Mouse (Mus musculus): ENCODE results near the gene Sfxn2. TPM values are rescaled to one million over a fixed set of nuclear protein-coding genes. Genes with fewer than 3 reads are reported as not detected.

Gene Sfxn2
- polyA plus RNA-seq, 2 experiments from 2014 or later: 4.3 to 6.9 TPM

DNA sequence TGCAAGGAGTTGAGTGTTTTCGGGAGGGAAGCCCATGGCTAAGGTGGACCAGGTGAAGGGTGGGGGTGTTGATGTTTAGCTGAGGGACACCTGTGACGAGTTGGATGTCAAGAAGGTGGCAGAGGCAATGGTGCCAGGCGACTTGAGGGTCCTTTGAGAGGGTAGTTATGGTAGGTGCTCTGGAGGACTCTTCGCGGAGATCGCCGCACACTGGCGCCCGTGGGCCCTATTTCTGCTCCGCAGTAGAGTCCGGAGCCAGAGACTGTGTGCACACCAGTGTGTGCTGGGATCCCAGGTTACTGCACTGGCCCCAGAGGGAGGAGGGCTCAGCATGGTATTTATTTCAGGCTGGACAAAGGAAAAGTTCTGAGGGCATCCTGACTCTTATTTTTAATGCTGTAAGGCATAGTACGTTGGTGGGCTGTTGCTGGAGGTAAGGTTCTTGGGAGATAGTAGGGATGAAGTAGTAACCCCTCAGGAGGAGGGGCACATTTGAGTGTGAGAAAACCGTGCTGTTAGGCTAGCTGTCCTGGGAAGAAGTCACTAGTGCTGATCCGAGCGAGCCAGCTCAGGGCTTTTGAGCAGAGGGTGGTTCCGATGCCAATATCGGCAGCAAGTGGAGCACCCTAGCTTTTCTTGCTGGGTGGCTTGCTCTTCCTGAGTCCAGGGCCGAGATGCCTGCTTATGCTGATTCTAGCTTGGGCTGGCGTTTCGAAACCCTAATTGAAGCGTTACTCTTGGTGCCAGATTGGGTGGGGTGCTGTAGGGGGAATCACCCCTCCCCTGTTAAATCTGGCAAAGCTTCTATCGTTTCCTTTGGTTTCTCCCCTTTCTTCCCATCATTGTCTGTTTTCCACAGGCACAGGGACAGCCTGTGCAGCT lies 26.5 kb downstream of the Sfxn2 start:
- ATAC-seq: no peak

DNA sequence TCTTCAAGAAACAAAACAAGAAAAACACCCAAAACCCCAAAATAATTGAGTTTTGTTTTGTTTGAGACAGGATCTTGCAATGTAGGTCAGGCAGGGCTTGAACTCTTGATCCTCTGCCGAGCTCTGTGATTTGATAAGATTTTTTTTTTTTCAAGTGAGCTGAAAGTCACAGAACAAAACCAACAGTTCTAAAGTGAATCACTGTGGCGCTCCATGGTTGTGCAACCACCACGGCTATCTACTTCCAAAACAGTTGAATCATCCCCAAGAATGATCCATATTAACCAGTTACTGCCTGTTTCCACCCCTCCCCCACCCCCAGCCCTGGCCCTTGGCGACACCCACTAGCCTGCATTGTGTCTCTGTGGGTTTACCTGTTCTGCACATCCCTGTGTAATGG lies 27.2 kb downstream of the Sfxn2 start:
- no peak for ATAC-seq

DNA sequence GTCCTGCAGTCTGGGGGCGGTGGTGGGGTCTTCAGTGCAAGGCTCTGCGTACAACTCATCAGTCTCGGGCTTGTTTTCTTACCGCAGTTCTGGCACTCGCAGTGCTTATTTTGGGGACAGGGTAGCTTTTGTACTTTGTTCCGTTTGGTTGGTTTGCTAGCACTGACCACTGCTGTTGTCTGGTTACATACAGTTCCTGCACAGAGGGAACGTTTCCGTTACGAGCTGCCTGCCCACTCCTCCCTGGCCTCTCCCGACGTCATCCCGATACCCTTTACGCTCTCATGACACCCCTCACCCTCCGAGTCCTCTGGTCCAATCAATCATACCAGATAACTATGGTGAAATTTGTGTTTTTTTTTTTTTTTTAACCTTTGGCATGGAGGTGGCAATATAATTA lies 28.3 kb downstream of the Sfxn2 start:
- ATAC-seq: no peak

DNA sequence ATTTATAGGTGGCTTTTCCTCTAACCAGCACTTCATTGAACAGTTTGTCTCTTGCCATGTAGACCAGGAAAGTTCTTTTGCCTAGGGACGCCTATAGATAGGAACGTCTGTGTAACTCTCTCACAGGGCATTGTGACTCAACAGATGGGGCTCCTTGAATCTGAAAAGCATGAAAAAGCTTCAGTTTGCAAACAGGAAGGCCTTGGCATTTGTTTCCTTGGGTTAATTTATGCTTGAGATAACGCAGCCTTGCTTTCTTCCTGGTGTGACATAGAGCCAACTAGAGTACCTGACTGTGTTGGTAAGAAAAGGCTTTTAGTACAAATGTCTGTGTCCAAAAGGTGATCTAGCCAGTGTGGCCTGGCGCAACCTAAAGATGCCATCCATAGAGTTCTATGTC lies 29.2 kb downstream of the Sfxn2 start:
- no peak for ATAC-seq

DNA sequence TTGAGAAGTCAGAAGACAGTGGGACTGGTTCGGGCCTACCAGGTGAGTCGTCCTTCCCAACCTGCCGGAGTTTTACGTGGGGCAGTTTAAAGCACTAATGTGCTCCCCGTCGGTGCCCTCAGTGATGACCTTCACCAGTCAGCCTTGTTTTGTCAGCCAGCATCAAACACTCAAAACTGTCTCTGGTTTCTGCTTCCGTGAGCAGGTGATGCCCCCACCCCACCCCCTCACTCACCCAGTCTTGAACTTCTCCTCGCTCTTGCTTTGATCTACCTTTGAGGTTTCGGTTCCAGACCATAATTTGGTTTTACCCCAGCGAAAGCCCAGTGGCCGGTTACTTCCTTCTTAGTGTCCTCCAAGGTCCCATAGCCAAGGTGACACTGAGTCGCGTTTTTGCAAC lies 33.6 kb downstream of the Sfxn2 start:
- no peak for ATAC-seq

DNA sequence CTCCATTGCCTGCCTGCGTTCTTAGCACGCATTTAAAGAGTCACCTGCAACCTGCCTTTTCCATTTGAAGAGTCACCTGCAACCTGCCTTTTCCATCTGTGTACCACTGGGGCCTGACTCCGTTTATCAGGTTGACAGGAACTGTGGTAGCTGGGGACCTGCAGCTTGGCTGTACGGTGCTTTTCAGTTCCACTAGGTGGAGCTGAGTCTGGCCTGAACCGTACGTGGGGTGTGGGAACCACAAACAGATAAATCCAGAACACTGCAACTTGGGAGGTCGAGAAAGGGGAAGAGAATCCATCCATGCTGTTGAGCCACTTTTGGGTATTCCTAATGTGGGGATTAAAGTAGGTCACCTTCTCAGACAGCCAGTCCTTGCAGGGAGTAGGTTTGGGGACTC lies 34.3 kb downstream of the Sfxn2 start:
- ATAC-seq: peak; percentile 67

DNA sequence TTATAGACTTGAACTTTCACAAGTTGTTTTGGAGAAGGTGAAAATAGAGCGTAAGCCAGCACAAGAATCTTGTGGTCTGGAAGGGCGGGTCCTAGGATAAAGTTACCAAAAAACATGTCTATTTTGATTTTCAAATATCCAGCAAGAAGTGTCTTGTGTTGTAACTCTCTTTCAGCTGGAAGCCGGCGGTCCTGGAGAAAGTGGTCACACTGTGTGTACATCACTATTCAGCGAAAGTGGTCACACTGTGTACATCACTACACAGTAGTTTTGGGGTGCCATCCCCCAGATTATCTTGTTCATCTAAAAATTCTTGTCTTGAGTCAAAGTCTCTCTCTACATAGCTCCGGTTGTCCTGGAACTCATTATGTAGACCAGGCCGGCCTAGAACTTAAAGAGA lies 35.0 kb downstream of the Sfxn2 start:
- no peak for ATAC-seq

DNA sequence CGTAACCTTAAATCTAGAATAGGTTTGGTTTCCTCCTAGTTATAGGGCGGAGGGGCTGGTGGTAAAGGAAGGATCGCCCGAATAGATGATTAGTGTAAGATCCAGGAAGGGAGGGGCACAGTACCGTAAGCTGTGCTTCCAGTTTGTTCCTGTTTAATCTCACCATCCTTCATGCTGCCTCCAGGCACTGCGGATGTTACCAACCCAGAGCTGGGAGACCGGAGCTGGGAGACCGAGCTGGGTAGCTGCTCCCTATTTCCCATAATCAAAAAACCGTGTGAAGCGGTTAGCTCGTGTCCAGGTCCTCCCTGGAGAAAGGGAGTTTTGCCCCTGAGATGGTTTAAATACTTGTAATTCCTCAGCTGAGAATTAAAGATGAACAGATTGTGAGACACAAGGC lies 43.2 kb downstream of the Sfxn2 start:
- ATAC-seq: no peak

DNA sequence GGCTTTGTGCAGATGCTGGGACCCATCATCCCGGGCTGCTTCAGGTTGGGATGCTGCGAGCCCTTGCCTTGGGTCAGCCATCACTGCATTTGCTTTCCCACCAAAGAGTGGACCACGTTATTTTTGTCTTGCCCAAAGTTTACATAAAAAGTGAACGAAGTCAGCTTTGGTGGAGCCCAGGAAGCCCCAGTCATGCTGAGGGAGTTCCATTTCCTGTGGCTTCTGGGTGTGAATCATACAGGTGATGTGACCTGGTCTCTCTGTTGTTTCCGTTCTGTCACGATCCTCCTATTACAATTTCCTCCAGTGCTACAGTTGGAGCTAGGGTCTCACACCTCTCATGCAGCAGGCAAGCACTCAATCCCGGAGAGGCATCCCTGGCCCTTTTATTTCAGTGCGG lies 44.2 kb downstream of the Sfxn2 start:
- ATAC-seq: peak; percentile 41

DNA sequence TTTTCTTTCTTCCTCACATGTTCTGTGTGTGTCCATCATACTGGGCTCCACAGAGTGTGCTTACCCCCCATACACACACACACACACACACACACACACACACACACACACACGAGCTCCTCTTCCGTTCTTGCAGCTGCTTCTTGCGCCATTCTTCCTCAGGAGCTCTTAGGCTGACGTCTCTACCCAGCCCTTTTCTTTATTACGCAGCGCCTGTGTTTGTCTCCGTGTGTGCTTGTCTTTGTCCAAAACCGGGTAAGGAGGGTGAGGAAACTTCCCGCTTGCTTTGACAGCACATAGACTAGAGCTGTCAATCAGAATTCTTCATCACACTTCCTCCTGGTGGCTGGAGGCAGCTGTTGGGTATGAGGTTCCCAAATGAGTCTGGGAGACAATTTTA lies 45.2 kb downstream of the Sfxn2 start:
- ATAC-seq: no peak

DNA sequence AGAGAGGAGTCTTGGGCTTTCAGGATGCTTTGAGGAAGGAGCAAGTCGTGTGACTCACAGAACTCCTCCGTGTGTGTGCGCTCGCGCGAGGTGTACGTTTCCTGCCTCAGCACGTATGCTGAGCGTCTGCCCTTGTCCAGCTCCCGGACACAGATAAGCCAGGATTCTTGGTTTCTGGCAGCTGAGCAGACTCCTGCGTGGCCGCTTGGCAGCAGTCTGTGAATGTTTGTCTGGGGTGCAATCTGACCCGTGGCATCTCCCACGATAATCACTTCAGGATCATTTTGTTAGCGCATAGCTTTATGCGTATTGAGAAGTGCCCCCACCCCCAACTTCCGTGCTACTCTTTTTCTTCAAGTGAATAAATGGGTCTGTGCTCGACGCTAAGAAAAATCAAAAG lies 45.8 kb downstream of the Sfxn2 start:
- no peak for ATAC-seq

DNA sequence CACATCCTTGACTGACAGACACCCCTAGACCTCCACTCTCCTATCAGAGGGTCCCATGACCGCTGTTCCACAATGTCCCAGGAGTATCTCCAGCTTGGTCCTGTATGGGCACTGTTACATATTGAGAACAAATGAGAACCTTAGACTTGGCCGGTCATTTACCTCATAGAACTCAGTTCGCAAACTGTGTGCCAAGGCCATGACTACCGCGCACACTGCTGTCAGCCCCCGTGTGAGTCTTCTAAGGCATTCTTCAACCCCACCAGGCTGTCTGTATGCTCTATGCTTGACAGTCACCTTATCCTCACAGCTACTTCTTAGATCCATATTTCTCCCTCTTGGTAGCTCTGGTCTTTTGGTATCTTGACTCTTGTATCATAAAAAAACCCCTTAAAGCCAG lies 46.4 kb downstream of the Sfxn2 start:
- ATAC-seq: no peak

DNA sequence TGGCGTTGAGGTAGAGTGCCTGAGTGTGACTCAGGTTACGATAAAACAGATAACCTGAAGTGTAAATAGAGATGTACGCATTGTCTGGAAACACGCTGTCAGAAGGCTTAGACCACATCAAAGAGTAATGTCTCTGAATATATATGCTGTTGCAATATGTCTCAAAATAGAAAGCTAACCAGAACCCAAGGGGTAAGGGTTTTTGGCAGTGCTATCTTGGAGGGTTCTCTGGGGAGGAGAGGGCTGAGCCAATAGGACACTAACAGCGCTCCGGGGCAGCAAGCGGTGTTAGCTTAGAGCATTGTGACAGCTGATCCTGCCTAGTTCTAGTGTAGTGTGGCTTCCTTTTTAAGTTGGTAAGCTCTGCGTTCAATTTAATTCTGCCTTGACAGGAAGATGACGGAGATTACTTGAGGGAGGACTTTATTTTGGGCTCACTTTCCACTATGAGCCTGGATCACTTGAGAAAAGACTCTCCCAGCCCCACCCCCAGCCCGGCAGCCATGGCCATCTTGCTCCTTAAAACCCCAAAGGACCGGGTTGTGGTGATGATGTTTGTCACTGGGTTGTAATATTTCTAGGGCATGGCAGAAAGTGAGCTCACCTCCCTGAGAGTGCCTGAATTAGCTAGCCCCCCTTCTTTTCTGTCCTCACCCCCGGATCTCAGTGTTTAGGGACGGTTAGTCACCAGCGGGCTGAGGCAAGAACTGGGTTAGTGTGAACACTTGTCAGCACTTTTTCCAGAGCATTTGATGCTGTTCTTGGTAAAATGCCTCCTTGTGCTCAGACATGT lies 47.0 kb downstream of the Sfxn2 start:
- peak; percentile 84 for ATAC-seq

DNA sequence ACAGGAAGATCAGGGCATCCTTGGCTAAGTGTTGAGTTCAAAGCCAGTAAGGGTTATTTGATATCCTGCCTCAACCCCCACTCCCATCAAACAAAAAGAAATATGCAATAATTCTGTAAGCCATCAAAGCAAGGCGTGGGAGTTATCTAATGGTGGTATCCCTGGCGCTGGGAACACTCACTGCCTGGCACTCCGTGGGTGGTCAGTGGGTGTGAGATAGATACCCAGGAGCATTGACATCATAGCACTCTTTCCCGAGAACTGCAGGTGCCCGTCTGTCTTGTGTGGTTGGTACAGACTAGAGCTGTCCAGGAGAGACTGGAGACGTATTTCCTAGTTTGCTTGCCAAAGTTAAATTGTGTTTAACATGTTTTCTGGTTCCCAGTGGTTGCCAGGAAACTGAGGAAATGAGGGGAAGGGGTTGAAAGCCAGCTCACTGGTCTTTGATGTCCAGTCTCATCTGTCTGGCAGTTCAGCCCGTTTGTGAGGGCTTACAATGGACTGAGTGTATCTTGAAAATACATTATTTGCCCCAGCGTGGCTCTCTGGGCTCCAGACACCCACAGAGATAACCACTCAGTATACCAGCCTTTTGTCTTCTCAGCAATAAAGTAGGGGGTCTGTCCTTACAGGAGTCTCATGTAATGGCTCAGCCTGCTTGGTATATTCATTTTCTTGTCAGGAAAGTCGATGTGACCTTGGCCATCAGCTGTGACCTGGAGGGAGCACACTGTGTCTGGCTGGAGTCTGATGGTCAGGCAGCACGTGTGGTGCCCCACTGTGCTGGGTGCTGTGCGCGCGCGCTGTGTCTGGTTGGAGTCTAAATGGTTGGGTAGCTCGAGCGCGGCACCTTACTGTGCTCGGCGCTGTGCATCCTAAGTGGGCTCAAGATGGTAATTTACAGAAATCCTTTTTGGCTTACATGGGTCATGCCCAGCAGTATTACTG lies 48.3 kb downstream of the Sfxn2 start:
- no peak for ATAC-seq

DNA sequence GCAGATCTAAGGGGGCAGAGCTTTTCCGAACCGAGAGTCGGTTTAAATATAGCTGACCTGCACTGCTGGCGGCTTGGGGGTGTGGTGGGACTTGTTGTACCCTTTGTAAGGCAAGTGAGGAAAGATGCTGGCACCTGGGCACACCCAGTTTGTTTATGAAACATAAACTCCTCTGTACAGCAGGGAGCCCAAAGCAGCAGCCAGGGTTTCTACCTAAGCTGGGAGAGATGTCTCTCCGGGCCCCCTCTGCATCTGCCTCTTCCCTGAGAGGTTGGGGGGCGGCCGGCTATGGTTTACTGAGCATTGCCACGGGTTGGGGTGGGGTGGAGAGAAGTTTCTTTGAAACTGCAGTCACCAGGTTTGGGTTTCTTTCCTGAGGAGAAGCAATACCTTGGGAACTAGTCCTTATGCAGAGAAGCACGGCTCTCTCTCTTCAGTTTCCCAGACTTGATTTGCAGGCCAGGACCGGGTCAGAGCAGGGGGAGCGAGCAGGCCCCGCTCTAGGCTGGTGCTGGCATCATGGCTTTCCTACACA lies 49.6 kb downstream of the Sfxn2 start:
- no peak for ATAC-seq

DNA sequence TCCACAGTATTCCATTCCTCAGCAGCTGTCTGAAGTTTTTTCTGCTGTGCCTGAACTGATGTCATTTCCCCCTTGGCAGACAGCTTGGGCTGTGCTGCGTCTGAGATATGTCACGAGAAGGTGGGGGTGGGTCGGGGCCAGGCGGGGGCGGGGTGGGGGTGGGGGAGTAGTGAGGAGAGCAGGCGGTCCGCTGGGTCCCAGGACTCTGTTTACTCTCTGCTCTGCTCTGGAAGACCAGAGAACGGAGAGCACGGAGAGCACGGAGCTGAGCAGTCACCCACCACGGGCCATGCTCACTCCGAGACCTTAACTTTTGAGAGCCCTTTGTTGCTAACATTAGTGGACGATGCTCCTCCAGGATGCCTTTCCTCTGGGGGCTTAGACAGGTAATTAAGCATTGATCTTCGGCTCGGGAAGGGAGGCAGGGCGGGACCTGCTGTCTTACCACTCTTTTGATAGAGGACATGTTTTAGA lies 50.1 kb downstream of the Sfxn2 start:
- no peak for ATAC-seq

DNA sequence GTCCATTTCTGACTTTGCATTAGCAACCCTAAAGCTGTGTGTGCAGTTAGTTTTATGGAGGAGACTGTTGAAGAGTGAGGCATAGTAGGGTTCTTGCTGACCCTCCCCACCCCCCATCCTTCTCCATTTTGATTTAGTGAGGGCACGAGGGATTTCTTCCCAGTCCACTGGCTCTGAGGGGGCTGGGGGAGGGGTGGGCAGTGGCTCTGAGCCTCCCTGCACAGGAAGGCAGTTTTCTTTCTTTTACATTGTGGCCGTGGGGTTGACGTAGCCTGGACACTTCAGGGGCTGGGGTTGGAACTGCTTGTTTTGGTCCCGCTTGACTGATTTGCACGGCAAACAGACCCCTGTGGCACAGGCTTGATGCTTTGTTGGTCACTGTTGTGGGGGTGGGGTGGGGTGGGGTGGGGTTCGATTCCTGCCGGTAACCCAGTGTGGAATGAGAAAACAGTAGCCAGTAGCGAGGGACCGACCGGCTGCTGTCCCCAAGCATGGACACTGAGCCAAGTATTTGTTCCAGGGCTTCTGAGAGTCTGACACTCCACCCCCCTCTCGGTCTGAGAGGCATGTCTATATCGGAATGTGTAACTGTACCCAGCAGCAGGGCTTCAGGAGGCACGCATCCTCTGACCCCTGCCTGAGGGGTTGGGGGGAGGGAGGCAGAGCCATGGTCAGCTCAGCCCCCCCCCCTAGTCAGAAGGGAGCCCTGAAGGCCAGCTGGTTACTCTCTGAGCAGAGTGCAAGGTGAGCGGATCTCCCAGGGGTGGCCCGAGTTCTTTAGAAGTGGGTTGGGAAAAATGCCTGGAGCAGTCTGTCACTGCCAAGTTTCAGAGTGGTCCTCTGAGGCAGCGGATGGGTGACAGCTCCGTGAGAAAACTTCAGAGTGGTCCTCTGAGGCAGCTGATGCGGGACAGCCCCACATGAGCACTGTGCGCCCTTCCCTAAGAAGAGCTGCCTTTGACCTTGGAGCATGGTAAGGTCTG lies 50.9 kb downstream of the Sfxn2 start:
- no peak for ATAC-seq

DNA sequence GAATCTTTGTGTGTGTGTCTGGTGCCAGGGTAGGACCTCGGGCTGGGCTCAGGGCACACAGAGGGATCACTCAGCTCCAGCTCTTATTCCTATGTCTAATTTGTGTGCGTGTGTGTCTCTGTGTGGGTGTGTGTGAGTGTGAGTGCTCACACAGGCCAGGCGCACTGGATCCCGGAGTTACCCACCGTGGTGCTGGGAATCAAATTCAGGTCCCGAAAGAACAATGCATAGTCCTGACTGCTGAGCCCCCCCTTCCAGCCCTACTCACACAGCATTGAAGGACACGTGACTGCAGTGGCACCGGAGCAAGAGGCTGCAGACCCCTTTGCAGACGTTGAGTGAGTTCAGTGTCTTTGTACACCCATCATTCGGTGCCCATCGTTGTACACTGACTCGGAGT lies 51.9 kb downstream of the Sfxn2 start:
- no peak for ATAC-seq

DNA sequence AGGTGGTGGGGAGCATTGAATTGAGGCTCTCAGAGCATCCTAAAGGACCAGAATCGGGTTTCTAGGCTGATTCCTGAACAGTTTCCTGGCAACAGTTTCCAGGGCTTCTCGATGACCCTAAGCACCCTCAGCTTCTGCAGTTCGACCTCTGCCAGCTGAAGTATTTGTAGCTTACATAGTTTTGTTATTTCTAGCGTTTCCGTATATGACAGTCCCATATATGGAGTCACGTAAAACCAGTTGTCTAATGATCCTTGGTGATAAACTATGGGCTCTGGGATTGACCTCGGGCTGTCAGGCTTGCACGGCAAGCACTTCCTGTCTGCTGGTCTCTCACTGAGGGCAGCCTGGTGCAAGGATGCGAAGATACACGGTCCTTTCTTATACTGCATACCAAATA lies 52.4 kb downstream of the Sfxn2 start:
- no peak for ATAC-seq

DNA sequence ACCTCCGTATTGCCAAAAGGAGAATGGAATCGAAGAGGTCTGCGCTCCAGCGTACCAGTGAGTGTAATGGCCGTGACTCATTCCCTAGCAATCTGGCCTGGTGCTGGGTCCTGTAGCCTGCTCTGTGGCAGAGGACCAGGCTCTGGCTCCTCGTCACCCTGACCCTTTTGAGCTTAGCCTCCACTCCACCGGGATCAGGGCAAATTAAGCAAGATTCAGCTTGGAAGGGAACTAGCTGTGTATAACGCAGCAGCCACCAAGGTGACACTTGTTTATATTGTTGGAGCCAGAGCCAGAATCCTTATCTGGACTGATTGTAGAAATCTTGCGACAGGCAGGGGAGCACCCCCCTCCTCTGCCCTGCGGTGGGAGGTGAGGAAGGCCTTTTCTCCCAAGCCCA lies 55.2 kb downstream of the Sfxn2 start:
- ATAC-seq: no peak

DNA sequence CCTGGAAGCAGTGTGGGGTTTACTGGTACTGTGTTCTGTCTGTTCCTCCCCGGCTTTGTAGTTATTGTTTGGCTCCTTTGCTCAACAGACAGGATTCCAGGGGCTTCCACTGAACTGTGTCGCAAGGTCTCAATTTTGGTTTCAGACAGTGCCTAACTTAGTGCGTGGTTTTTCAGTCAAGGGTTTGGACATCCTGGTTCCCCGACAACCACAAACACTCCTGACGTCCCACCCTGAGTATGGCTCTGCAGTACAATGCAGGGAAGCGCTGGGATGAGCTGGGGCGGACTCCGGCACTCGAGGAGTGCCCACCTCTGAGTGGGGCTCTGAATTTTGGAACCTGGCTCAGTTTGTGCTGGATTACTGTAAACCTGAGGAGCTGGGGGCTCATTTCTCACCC lies 56.6 kb downstream of the Sfxn2 start:
- ATAC-seq: no peak

All from activated CD4-positive, CD25-positive, alpha-beta regulatory T cell, adult 4 months (primary cell).